ENCODE assay signal across 8 mouse cellular contexts in the genomic region with DNA sequence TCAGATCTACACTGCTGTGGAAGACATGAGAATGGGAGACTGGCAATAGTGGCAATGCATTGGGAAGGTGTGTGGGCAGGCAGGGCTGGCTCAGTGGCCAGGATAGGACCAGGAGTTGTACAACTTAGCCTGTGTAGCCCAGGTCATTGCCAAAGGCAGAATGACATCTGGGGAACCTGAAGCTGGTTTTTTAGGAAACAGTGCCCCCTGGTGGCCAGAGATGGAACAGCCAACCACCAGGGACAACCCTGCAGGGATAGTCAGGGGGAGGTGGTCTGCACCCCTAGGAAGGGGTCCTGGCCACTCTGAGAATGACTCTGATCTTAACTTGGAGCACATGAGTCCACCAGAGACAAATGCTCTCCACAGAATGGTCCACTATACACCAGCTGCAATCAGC. TPM values are rescaled to one million over a fixed set of nuclear protein-coding genes. Genes with fewer than 3 reads are reported as not detected.
A peak's percentile ranks its signal among the peaks of the same experiment; 100 is the strongest.
DNase-seq lines count a peak whose midpoint lies in the region; ATAC-seq and TF ChIP-seq lines count a peak whose summit lies in the region.

No protein-coding gene starts in this region.

- ATAC-seq in forebrain, embryonic 13.5 days = peak; percentile 41
- ATAC-seq in hindbrain, embryonic 16.5 days = peak; percentile 40
- ATAC-seq in liver, embryonic 14.5 days (ENCODE audit: insufficient read depth) = no peak

- H3K4me3 ChIP-seq in bone marrow macrophage, adult 2 months (ENCODE audit: insufficient read depth, low read length) = no peak overlapping the region
- H3K4me3 ChIP-seq in forebrain, embryonic 13.5 days = no peak overlapping the region
- H3K4me3 ChIP-seq in hindbrain, embryonic 16.5 days (ENCODE audit: low read length) = no peak overlapping the region
- H3K4me3 ChIP-seq in liver, embryonic 14.5 days (ENCODE audit: insufficient read depth in 1 of 2, low read depth in 2 of 2, low read length in 2 of 2) = no peak overlapping the region

- no peaks in the 10 kb centered on the region for H3K4me1 ChIP-seq in bone marrow macrophage, adult 2 months (ENCODE audit: control insufficient read depth, insufficient read depth, low read length)
- no peaks in the 10 kb centered on the region for H3K4me1 ChIP-seq in forebrain, embryonic 13.5 days
- no peaks in the 10 kb centered on the region for H3K4me1 ChIP-seq in hindbrain, embryonic 16.5 days (ENCODE audit: control insufficient read depth, insufficient read depth, low read depth, low read length)
- H3K4me1 ChIP-seq in liver, embryonic 14.5 days (replicated peaks; ENCODE audit: control insufficient read depth in 2 of 2, insufficient read depth in 2 of 2, low read length in 1 of 2) = no peaks in the 10 kb centered on the region

- no peaks in the 10 kb centered on the region for H3K9me3 ChIP-seq in forebrain, embryonic 13.5 days (replicated peaks)
- H3K9me3 ChIP-seq in hindbrain, embryonic 16.5 days (ENCODE audit: control insufficient read depth, low read length) = no peaks in the 10 kb centered on the region
- no peaks in the 10 kb centered on the region for H3K9me3 ChIP-seq in liver, embryonic 14.5 days (ENCODE audit: control insufficient read depth, low read length)

- no peak overlapping the region for H3K4me2 ChIP-seq in forebrain, embryonic 13.5 days
- H3K4me2 ChIP-seq in hindbrain, embryonic 16.5 days (ENCODE audit: low read length) = no peak overlapping the region
- H3K4me2 ChIP-seq in liver, embryonic 14.5 days (ENCODE audit: low read depth) = no peak overlapping the region

- no peak for TF ChIP-seq EP300 in liver, embryonic 14.5 days (IDR thresholded peaks at IDR 0.05; ENCODE audit: low read depth)

- TF ChIP-seq POLR2A in bone marrow macrophage, adult 2 months (IDR thresholded peaks at IDR 0.05; ENCODE audit: borderline replicate concordance, low read depth, low read length) = no peak

- peak; percentile 96 for TF ChIP-seq CTCF in bone marrow macrophage, adult 2 months (IDR thresholded peaks at IDR 0.05; ENCODE audit: low read depth, low read length)
- TF ChIP-seq CTCF in liver, embryonic 14.5 days (IDR thresholded peaks at IDR 0.05; ENCODE audit: low read depth) = peak; percentile 97

- no peak overlapping the region for H3K27ac ChIP-seq in bone marrow macrophage, adult 2 months (ENCODE audit: insufficient read depth, low read depth, low read length)
- H3K27ac ChIP-seq in forebrain, embryonic 13.5 days = no peak overlapping the region
- H3K27ac ChIP-seq in hindbrain, embryonic 16.5 days (ENCODE audit: low read depth, low read length) = no peak overlapping the region
- H3K27ac ChIP-seq in liver, embryonic 14.5 days = no peak overlapping the region

- peaks cover 25% of the 10 kb centered on the region for H3K27me3 ChIP-seq in forebrain, embryonic 13.5 days
- peaks cover 2% of the 10 kb centered on the region; the same call in 1 of the 2 replicates for H3K27me3 ChIP-seq in hindbrain, embryonic 16.5 days (replicated peaks; ENCODE audit: control insufficient read depth, insufficient read depth, low read length)
- no peaks in the 10 kb centered on the region for H3K27me3 ChIP-seq in liver, embryonic 14.5 days (ENCODE audit: control insufficient read depth, insufficient read depth, low read length)

- peaks cover 54% of the 10 kb centered on the region for H3K36me3 ChIP-seq in forebrain, embryonic 13.5 days (ENCODE audit: poor library complexity, severe bottlenecking)
- H3K36me3 ChIP-seq in hindbrain, embryonic 16.5 days (ENCODE audit: control insufficient read depth, insufficient read depth, low read length) = peaks cover 19% of the 10 kb centered on the region; the same call in 1 of the 2 replicates
- no peaks in the 10 kb centered on the region; the same call in 1 of the 2 replicates for H3K36me3 ChIP-seq in liver, embryonic 14.5 days (replicated peaks; ENCODE audit: control insufficient read depth, insufficient read depth, low read depth)

- peak; percentile 61 for DNase-seq in right cerebral cortex, postnatal 14 days
- no peak for DNase-seq in right cerebral cortex, adult 18-20 months
- no peak for DNase-seq in liver, embryonic 14.5 days (ENCODE audit: low read depth in 3 of 3, low spot score in 3 of 3)
- DNase-seq in neural tube, embryonic 10.5 days (ENCODE audit: extremely low spot score, low spot score) = peak; percentile 84
- peak; percentile 55 to 64 for DNase-seq in thymus, postnatal 36 days

- H3K9ac ChIP-seq in forebrain, embryonic 13.5 days = no peak overlapping the region
- H3K9ac ChIP-seq in hindbrain, embryonic 16.5 days (ENCODE audit: low read depth, low read length) = no peak overlapping the region
- H3K9ac ChIP-seq in liver, embryonic 14.5 days (replicated peaks) = no peak overlapping the region

RNA-seq across cellular contexts. Expression of gene Micall2, which starts 14.4 kb away (rescaled TPM):
- polyA plus RNA-seq in bone marrow macrophage, adult 2 months (2012; ENCODE audit: insufficient read depth, insufficient read length, missing spikeins) = 5.6 and 6.0 TPM in 2 replicates
- polyA plus RNA-seq in forebrain, embryonic 13.5 days (2015; fragmentation: Nextera tagmentation; extraction: Ambion mirVana) = 3.2 and 4.5 TPM in 2 replicates
- polyA plus RNA-seq in hindbrain, embryonic 16.5 days (2015; fragmentation: Nextera tagmentation; extraction: Ambion mirVana) = 12.3 and 12.9 TPM in 2 replicates
- 8.3 and 8.4 TPM in 2 replicates for polyA plus RNA-seq in liver, embryonic 14.5 days (2012; rRNA removed)
- polyA plus RNA-seq in liver, embryonic 14.5 days (2014; fragmentation: Nextera tagmentation; extraction: Ambion mirVana) = 10.3 and 14.4 TPM in 2 replicates

RNA-seq across cellular contexts. Expression of gene Ints1, which starts 24.9 kb away (rescaled TPM):
- 27.3 and 29.8 TPM in 2 replicates for polyA plus RNA-seq in bone marrow macrophage, adult 2 months (2012; ENCODE audit: insufficient read depth, insufficient read length, missing spikeins)
- 23.5 and 27.6 TPM in 2 replicates for polyA plus RNA-seq in forebrain, embryonic 13.5 days (2015; fragmentation: Nextera tagmentation; extraction: Ambion mirVana)
- polyA plus RNA-seq in hindbrain, embryonic 16.5 days (2015; fragmentation: Nextera tagmentation; extraction: Ambion mirVana) = 27.1 and 32.6 TPM in 2 replicates
- polyA plus RNA-seq in liver, embryonic 14.5 days (2012; rRNA removed) = 12.1 and 14.5 TPM in 2 replicates
- 13.5 and 17.5 TPM in 2 replicates for polyA plus RNA-seq in liver, embryonic 14.5 days (2014; fragmentation: Nextera tagmentation; extraction: Ambion mirVana)

RNA-seq across cellular contexts. Expression of gene Mafk, which starts 40.8 kb away (rescaled TPM):
- polyA plus RNA-seq in bone marrow macrophage, adult 2 months (2012; ENCODE audit: insufficient read depth, insufficient read length, missing spikeins) = 13.5 and 15.7 TPM in 2 replicates
- polyA plus RNA-seq in forebrain, embryonic 13.5 days (2015; fragmentation: Nextera tagmentation; extraction: Ambion mirVana) = 14.0 and 14.3 TPM in 2 replicates
- polyA plus RNA-seq in hindbrain, embryonic 16.5 days (2015; fragmentation: Nextera tagmentation; extraction: Ambion mirVana) = 12.1 and 13.0 TPM in 2 replicates
- polyA plus RNA-seq in liver, embryonic 14.5 days (2012; rRNA removed) = 21.6 and 23.0 TPM in 2 replicates
- polyA plus RNA-seq in liver, embryonic 14.5 days (2014; fragmentation: Nextera tagmentation; extraction: Ambion mirVana) = 20.7 and 22.7 TPM in 2 replicates

Comparison
In these comparisons a context has a peak if more than half of its experiments do, and no peak if none do; other contexts are left out.
1. DNase-seq: peak in right cerebral cortex, postnatal 14 days (single experiment), neural tube, embryonic 10.5 days (single experiment) and thymus, postnatal 36 days (2 of 2); none in right cerebral cortex, adult 18-20 months (single experiment) and liver, embryonic 14.5 days (0 of 3).